Mouse (Mus musculus) heart, adult 18-20 months (tissue): ENCODE measurements around the gene Hoxb3. TPM values are rescaled to one million over a fixed set of nuclear protein-coding genes. Genes with fewer than 3 reads are reported as not detected.

Source experiments
- DNase-seq, 2 experiments: peaks; one replicate each; pipeline ENCODE4 v3.0.0; 2021 to 2022; ENCODE audit warnings: mixed read lengths in 1 of 2
- total RNA-seq, 2 experiments: library from RNA; stranded (reverse); gene quantifications; 2 replicates each; pipeline ENCODE4 v1.2.3; 2021

The Hoxb3 gene
- total RNA-seq, 2 experiments from 2014 or later: 0.12 to 0.57 TPM

DNA sequence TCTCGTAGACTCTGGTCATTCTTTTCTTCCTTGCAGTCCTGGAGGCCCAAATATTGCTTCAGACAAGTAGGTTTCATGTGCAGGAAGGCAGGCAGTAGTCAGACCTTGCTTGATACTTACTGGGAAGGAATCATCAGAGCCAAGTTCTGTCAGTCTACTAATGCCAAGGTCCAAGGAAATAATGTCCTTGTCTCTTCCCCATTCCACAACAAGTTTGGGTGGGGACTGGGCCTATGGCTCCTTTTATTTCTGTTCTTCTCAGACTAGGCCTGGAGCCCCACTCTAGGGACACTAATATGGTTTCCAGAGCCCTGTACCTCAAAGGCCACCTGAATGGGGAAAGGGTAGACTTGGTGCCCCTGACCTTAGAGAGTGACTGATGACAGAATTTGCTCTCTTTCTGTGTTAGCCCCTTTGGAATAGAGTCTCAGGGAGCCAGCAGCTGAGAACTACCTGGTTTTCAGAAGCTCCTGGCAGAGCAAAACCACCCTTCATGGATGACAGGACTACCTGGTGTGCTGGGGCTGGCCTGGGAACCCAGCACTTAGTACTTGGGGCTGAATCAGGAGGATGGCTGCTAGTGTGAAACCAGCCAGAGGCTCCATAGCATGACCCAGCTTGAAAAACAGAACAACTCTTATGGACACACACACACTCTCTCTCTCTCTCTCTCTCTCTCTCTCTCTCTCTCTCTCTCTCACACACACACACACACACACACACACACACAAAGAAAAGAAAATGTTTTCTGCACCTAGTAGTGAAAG, 34.5 kb upstream of the Hoxb3 start:
- no peak for DNase-seq

- no peak for DNase-seq
These were observed 33.8 kb upstream of the Hoxb3 start for GRCm38 (mm10) chr11:96289293-96289692.

DNA sequence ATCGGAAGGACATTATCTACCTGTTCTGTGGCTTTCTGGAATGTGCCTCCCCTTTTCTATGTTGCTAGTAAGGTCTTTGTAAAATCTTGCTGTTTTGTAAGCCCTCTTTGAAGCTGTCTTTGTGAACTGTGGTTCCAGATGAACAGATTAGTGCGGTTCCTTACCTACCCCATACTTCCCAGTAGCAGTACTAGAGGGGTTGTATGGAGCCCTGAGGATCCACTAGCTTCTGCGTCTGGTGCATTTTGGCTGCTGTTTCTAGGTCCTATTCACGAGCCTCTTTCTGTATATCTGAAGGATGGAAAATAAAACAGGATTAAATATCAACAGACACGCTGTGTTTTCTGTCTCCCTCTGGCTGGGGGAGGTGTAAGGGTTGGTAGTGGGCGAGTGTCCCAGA, 33.3 kb upstream of the Hoxb3 start:
- no peak for DNase-seq

DNA sequence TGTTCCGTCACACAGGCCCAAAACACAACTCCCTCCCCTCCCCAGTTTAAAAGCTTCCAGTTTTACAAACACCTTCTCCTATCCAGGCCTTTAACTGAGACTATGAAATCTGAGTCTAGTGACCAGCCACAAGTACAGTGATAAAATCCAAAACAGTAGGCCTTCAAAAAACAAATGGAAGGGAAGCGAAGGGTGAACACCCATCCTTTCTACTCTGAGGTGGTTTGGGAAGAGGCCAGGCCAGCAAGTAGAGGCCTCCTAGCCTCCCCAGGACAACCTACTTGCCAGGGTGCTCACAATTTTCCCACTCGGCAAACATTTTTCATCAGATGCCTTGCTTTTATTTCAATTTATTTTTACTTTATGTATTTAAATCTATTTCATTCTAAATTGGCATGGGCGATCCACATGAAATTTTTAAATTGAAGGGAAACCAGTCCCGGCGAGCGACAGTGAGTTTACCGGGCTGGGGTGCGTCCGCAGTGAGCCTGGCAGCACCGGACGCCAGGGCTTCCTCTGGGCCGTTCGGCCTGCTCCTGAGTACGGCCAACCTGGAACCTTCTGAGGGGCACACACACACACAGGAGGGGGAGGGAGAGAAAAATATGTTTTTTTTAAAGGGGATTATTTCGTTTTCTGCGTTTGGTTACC, 32.3 kb upstream of the Hoxb3 start:
- DNase-seq: no peak

DNA sequence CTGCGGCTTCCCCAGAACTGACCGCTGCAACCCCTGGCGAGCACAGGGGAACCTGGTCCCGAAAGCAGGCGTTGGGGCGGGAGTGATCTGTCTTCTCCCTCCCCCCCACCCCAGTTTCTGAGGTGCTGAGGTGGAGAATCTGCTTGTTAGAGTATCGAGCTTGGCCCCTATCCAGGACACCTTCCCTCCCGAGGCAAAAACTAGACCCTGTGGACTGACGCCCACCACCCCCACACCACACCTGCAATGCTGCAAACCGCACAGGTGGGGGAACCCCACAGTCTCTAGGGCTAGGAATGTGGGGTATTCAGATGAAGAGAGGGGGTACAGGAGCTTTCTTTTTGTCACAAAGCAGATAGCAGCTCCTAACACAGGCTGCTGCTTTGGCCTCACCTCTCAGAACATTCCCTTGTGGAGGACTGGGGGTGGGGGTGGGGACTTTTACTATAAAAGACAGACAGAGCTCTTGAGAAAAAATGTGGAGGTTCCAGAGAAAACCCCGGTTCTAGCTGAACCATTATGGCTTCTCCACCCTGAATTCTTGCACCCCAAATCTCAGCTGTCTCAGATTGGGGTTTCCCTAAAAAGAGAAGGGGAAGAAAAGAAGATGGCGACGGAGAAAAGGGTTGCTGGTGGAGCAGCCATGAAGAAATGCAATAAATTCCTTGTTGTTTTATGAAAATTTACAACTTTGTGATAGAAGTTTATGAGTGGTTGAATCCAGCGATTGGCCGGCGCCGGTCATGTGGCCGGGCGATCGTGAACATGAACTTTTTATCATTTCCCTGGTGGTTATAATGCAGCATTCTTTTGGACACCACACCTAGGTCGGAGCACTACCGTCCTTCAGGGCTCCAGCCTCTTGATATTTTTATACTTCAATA, 31.2 kb upstream of the Hoxb3 start, which contains the start of gene Hoxb6:
Gene Hoxb6, plus strand, starts transcription at position 796 of the 884 bp plus-strand sequence.
- DNase-seq: no peak

- DNase-seq: no peak
These were observed 30.4 kb upstream of the Hoxb3 start for GRCm38 (mm10) chr11:96292565-96293301.

DNA sequence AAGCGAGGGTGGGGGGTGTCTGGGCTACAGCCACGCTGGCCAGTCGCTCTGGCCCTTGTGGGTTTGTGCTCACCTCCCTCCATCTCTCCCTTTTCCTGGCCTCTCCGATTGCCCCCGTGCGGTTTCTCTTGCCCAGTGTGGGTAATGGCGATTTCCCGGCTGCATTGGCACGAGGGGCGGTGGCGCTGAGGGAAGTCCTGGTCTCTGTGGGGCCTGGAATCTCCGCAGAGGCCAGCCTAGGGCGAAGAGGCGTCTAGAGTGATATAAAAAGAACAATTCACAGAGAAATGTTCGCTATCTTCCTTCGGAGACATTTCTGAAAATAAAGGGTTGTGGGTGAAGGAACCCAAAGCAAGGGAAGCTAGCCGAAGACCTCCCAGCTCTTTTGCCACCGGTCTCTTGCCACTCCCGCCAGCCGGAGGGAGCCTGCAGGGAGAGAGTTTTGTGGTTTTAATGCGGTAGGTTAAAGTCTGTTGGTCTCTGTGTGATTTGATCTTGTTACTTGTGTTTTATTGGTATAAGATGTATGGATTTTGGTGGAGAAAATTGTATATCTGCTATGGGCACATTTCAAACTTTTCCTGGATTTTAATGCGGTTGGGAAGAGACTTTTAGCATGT, 29.7 kb upstream of the Hoxb3 start:
- no peak for DNase-seq

DNA sequence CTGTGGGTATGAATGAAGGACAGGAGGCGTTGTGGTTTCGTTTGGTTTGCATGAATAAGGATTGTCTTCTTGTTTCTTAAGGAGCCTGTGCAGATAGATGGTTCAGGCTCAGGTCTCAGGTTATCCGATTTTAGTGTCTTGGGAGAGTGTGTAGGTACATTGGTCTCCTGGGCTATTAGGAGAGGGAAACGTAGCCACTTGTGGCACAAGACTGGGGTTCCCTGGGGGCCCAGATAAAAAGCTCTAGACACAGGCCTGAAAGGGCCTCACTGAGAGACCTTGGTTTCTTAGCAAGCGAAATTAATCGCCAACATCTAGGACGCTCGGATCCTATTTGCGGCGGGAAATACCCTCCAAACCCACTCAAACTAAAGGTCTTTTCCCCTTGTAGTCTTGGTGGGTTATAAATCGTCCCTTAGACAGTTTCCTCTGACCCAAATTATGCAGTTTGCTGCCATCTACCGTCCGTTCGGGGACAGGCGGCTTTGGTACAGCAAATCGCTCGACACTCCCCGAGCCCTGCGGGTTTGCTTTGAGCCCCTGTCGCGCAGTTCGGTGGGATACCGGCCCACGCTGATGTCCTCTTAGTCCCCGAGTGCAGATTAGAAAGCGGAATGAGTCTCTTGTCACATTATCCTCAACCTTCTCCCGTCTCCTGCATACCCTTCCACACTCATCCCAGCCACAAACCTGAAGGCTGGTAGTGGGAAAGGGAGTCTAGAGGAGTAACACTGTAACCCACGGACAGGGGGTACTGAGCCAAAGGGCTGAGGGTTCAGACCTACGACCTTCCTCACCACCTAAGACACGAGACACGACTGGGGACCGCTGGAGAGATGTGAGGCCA, 28.7 kb upstream of the Hoxb3 start:
- peak; percentile 45 to 87 for DNase-seq

- no peak for DNase-seq
These were observed 27.9 kb upstream of the Hoxb3 start for GRCm38 (mm10) chr11:96295092-96295835.

DNA sequence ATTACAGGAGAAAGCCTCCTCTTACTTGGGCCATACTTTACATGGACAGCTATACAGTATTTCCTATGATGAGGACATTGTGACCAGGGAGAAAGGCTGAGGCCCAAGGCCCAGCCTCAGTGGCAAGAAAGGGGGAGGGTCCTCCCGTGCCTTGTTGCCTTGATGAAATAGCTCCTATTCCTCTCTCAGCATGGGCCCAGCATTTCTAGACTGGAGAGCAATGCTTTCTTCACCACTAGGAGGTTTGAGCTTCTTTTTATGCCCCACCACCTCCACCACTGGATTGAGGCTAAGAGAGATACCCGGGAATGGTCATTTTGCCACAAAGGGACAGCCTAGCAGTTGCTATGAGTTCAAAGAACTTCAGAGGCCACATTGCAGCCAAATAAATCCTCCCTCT, 26.1 kb upstream of the Hoxb3 start:
- no peak for DNase-seq

DNA sequence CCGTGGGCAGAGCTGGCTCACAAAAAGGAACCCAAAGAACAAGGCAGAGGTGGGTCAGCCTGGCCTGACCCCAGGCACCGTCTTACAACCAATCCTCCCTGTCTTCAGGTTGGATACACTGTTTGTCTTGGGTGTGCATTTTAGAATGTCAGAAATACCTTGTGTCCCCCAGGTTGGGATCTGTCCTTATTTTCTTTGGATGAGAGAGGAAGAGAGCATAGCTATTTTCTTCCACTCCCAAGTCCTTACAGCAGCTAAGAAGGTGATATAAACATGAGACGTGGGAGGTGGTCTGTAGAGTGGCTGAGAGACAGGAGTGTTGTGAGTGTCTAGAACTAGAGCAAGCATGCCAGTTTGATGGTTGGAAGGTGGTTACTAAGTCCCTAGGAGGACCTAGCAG, 25.7 kb upstream of the Hoxb3 start:
- no peak for DNase-seq

DNA sequence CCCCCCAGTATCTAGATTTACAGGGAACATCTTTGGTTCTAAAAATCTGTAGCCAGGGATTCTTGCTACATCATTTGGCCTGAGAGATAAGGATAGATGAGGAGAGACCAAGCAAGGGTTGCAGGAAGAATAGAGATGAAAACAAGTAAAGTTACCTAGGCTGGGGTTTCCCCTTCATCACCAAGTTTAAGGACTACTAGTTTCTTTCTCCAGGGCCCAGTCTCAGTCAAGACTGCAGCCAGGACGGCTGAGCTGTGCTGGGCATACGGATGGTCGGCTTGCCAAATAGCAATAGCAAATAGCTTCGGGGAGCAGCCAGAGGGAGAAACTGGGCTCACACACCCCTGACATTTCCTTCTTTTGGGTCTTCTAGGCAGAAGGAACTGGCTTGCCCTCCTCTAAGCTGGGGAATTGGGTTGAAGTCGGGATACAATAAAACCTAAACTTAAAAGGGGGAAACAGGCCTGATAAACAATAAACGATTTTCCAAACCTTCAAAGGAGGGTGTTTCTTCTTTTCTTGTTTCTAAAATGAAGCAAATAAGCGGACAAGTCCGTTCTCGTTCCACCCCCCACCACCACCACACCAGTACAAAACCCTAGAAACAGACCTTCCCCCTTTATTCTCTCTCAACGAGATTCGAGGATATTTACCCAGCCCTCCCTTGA, 25.0 kb upstream of the Hoxb3 start:
- DNase-seq: no peak

DNA sequence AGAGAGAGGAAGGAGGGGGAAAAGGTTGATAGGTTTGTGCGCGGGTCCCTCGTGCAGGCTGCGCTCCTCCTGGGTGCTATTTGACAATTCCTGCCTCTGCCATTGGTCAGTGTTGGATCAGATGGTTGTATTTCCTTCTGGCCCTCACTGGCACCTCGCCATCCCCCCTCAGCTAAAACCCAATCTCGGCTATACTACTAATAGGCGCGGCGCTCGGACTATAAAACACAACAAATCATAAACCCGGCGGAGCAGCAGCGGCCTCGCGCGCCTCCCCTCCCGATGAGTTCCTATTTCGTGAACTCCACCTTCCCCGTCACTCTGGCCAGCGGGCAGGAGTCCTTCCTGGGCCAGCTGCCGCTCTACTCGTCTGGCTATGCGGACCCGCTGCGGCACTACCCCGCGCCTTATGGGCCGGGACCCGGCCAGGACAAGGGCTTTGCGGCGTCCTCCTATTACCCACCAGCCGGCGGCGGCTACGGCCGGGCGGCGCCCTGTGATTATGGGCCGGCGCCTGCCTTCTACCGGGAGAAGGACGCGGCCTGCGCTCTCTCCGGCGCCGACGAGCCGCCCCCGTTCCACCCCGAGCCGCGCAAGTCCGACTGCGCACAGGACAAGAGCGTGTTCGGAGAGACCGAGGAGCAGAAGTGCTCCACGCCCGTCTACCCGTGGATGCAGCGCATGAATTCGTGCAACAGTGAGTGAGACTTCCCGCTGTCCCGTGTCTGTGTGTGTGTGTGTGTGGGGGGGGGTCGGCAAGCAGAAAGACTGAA, 24.0 kb upstream of the Hoxb3 start:
- peak in 1 of 2 experiments; percentile 35 for DNase-seq

- DNase-seq: no peak
These were observed 23.3 kb upstream of the Hoxb3 start for GRCm38 (mm10) chr11:96299781-96300180.

GRCm38 (mm10) chr11:96300354-96301063, 22.6 kb upstream of the Hoxb3 start:
- no peak for DNase-seq

DNA sequence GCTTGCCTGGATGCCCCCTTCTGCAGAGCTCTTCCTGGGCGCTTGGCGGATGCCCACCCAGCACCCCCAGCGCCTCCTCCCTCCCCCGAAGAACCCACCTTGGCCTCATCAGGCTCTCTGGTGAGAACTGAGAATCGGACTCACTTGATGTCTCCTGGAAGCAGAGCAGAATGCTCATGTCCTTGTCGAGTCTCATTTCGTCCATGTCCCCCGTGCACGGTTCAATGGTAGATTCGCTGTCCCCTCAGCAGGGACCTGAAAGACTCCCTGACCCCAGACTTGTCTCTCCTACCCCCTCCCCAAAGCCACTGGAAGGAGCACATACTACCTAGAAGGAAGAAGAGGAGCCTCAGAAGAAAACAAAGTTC, 22.1 kb upstream of the Hoxb3 start:
- DNase-seq: no peak

DNA sequence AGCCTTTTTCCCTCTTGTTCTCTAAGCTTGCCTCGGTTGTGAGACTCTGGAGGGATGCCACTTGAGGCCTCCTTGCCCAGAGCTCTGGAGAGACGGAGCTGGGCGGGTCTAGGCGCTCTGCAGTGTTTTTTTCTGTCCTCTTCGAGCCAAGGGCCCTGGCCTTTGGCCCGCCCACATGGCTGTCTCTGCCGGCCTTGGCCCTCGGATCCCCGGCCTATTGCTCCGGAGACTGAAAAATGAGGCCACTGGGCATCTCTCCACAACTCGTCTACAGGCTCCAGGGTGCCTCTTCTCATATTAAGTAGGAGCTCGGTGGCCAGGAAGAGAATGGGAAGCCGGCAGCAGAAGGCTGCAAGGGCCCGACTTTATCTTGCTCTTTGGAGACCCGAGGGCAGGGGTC, 21.3 kb upstream of the Hoxb3 start:
- DNase-seq: peak in 1 of 2 experiments; percentile 23
